Mouse (Mus musculus): ENCODE measurements around the gene Lima1. TPM values are rescaled to one million over a fixed set of nuclear protein-coding genes. Genes with fewer than 3 reads are reported as not detected.
A peak's percentile ranks its signal among the peaks of the same experiment; 100 is the strongest.

The Lima1 gene
- polyA plus RNA-seq, 1 experiment from 2014 or later, result 54.7 TPM

DNA sequence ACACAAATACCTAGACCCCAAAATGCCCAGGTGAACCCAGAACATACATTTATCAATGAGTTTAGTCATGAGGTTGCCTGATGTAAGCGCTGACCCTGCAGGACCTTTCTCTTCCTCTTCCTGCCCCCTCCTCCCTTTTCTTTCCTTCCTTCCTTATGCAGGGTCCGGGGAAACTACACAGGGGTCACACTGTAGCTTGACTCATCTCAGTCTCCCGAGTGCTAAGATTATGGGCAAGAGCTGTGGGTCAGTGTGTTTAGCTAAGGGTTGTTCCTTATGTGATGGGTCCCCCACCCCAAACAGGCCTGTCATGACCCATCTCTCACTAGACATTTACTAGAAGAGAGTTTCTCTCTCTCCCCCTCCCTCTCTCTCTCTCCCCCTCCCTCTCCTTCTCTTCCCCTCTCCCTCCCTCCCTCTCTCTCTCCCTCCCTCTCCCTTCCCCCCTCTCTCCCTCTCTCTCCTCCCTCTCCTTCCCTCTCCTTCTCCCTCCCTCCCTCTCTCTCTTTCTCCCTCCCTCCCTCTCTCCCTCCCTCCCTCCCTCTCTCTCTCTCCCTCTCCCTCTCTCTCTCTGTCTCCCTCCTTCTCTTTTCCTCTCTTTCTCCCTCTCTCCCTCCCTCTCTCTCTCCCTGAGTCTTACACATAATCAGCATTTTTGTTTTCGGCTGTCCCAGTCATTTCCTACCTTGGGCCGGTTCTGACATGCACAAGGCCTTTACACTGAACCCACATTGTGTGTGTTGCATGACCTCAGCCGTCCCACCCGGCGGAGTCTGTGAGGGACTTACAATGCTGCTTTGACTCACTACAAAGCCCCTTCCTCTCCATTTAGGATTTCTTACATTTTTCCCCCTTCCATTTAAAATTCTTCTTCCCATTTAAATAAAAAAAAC, 57.7 kb downstream of the Lima1 start:
- Histone ChIP-seq H3K27ac (ENCODE audit: low read length) (peak overlapping the region; percentile 95), H3K4me2 (replicated peaks; ENCODE audit: low read depth, low read length) (peak overlapping the region; percentile 53), H3K4me1 (ENCODE audit: insufficient read depth, low read length) (0 out of 2 replicates have a peak, but pooled peaks cover 6% of the 10 kb centered on the region), H3K27me3 (ENCODE audit: insufficient read depth, low read length) (no peaks in the 10 kb centered on the region), H3K4me3 (ENCODE audit: low read length) (peak overlapping the region; percentile 49), H3K36me3 (ENCODE audit: insufficient read depth, low read length) (peaks cover 19% of the 10 kb centered on the region), H3K9ac (replicated peaks; ENCODE audit: low read length) (peak overlapping the region; percentile 65), H3K9me3 (ENCODE audit: low read length) (no peaks in the 10 kb centered on the region; the same call in 1 of the 2 replicates)
- whole genome bisulfite sequencing, result 23% methylated on average over 8 of the region's 8 CpGs
- ATAC-seq (ENCODE audit: low FRiP score, low TSS enrichment), result no peak

GRCm38 (mm10) chr15:99815999-99816398, 59.3 kb downstream of the Lima1 start:
- H3K4me3 ChIP-seq (ENCODE audit: low read length), result no peak overlapping the region
- whole genome bisulfite sequencing, result 95% methylated on average over 4 of the region's 4 CpGs
- no peak overlapping the region for H3K4me2 ChIP-seq (replicated peaks; ENCODE audit: low read depth, low read length)
- no peaks in the 10 kb centered on the region for H3K27me3 ChIP-seq (ENCODE audit: insufficient read depth, low read length)
- H3K36me3 ChIP-seq (ENCODE audit: insufficient read depth, low read length), result peaks cover 19% of the 10 kb centered on the region
- ATAC-seq (ENCODE audit: low FRiP score, low TSS enrichment), result no peak
- H3K9me3 ChIP-seq (ENCODE audit: low read length), result no peaks in the 10 kb centered on the region; the same call in 1 of the 2 replicates
- H3K4me1 ChIP-seq (ENCODE audit: insufficient read depth, low read length), result 0 out of 2 replicates have a peak, but pooled peaks cover 6% of the 10 kb centered on the region
- no peak overlapping the region for H3K9ac ChIP-seq (replicated peaks; ENCODE audit: low read length)
- H3K27ac ChIP-seq (ENCODE audit: low read length), result no peak overlapping the region

GRCm38 (mm10) chr15:99814554-99815260, 60.5 kb downstream of the Lima1 start:
- 87% methylated on average over 24 of the region's 24 CpGs for WGBS

GRCm38 (mm10) chr15:99813639-99814038, 61.6 kb downstream of the Lima1 start:
- Histone ChIP-seq H3K4me3 (ENCODE audit: low read length) (no peak overlapping the region), H3K9me3 (ENCODE audit: low read length) (no peaks in the 10 kb centered on the region; the same call in 1 of the 2 replicates), H3K4me1 (ENCODE audit: insufficient read depth, low read length) (0 out of 2 replicates have a peak, but pooled peaks cover 6% of the 10 kb centered on the region), H3K27me3 (ENCODE audit: insufficient read depth, low read length) (no peaks in the 10 kb centered on the region), H3K36me3 (ENCODE audit: insufficient read depth, low read length) (peaks cover 19% of the 10 kb centered on the region), H3K9ac (replicated peaks; ENCODE audit: low read length) (no peak overlapping the region), H3K4me2 (replicated peaks; ENCODE audit: low read depth, low read length) (no peak overlapping the region), H3K27ac (ENCODE audit: low read length) (no peak overlapping the region)
- ATAC-seq (ENCODE audit: low FRiP score, low TSS enrichment), result no peak
- 96% methylated on average over 6 of the region's 6 CpGs for WGBS

More at GRCm38 (mm10) chr15:99814554-99815260, 60.5 kb downstream of the Lima1 start:
- H3K4me3 ChIP-seq (ENCODE audit: low read length), result no peak overlapping the region
- H3K9me3 ChIP-seq (ENCODE audit: low read length), result no peaks in the 10 kb centered on the region; the same call in 1 of the 2 replicates
- H3K36me3 ChIP-seq (ENCODE audit: insufficient read depth, low read length), result peaks cover 19% of the 10 kb centered on the region
- ATAC-seq (ENCODE audit: low FRiP score, low TSS enrichment), result no peak
- no peaks in the 10 kb centered on the region for H3K27me3 ChIP-seq (ENCODE audit: insufficient read depth, low read length)
- no peak overlapping the region for H3K9ac ChIP-seq (replicated peaks; ENCODE audit: low read length)
- 0 out of 2 replicates have a peak, but pooled peaks cover 6% of the 10 kb centered on the region for H3K4me1 ChIP-seq (ENCODE audit: insufficient read depth, low read length)
- H3K27ac ChIP-seq (ENCODE audit: low read length), result no peak overlapping the region
- H3K4me2 ChIP-seq (replicated peaks; ENCODE audit: low read depth, low read length), result no peak overlapping the region

- no peak for ATAC-seq (ENCODE audit: low FRiP score, low TSS enrichment)
- Histone ChIP-seq H3K27ac (ENCODE audit: low read length) (no peak overlapping the region), H3K27me3 (ENCODE audit: insufficient read depth, low read length) (no peaks in the 10 kb centered on the region), H3K9me3 (ENCODE audit: low read length) (no peaks in the 10 kb centered on the region; the same call in 1 of the 2 replicates), H3K4me1 (ENCODE audit: insufficient read depth, low read length) (no peaks in the 10 kb centered on the region), H3K4me3 (ENCODE audit: low read length) (no peak overlapping the region), H3K36me3 (ENCODE audit: insufficient read depth, low read length) (peaks cover 22% of the 10 kb centered on the region), H3K9ac (replicated peaks; ENCODE audit: low read length) (no peak overlapping the region), H3K4me2 (replicated peaks; ENCODE audit: low read depth, low read length) (no peak overlapping the region)
- 71% methylated on average over 7 of the region's 7 CpGs for WGBS
Observed at GRCm38 (mm10) chr15:99812097-99812496, 63.2 kb downstream of the Lima1 start.

- peaks cover 11% of the 10 kb centered on the region for H3K4me1 ChIP-seq (ENCODE audit: insufficient read depth, low read length)
- no peak for ATAC-seq (ENCODE audit: low FRiP score, low TSS enrichment)
- H3K27me3 ChIP-seq (ENCODE audit: insufficient read depth, low read length), result no peaks in the 10 kb centered on the region
- H3K36me3 ChIP-seq (ENCODE audit: insufficient read depth, low read length), result peaks cover 23% of the 10 kb centered on the region
- no peak overlapping the region for H3K9ac ChIP-seq (replicated peaks; ENCODE audit: low read length)
- no peak overlapping the region for H3K4me3 ChIP-seq (ENCODE audit: low read length)
- no peak overlapping the region for H3K4me2 ChIP-seq (replicated peaks; ENCODE audit: low read depth, low read length)
- H3K27ac ChIP-seq (ENCODE audit: low read length), result no peak overlapping the region
- H3K9me3 ChIP-seq (ENCODE audit: low read length), result no peaks in the 10 kb centered on the region
- 62% methylated on average over 21 of the region's 21 CpGs for WGBS
Observed at GRCm38 (mm10) chr15:99807776-99808735, 67.2 kb downstream of the Lima1 start.

- 53% methylated on average over 7 of the region's 7 CpGs for WGBS
- Histone ChIP-seq H3K27me3 (ENCODE audit: insufficient read depth, low read length) (no peaks in the 10 kb centered on the region), H3K4me1 (ENCODE audit: insufficient read depth, low read length) (peaks cover 15% of the 10 kb centered on the region), H3K27ac (ENCODE audit: low read length) (no peak overlapping the region), H3K4me2 (replicated peaks; ENCODE audit: low read depth, low read length) (no peak overlapping the region), H3K4me3 (ENCODE audit: low read length) (no peak overlapping the region), H3K9ac (replicated peaks; ENCODE audit: low read length) (no peak overlapping the region), H3K36me3 (ENCODE audit: insufficient read depth, low read length) (peaks cover 23% of the 10 kb centered on the region), H3K9me3 (ENCODE audit: low read length) (no peaks in the 10 kb centered on the region)
- no peak for ATAC-seq (ENCODE audit: low FRiP score, low TSS enrichment)
Observed at GRCm38 (mm10) chr15:99806171-99806570, 69.1 kb downstream of the Lima1 start.

DNA sequence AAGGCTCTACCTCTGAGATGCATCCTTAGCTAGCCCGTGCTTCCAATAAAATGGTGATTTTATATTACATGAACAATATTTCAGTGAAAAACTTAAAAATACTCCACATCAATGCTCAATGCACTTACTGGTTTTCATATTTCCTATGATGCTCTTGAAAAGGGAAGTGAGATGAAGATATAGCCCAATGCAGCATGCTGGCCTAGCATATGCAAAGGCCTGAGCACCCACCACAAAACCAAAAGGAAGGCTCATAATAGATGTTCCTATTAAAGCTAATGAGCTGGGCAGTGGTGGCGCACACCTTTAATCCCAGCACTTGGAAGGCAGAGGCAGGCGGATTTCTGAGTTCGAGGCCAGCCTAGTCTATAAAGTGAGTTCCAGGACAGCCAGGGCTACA, 69.6 kb downstream of the Lima1 start:
- Histone ChIP-seq H3K4me3 (ENCODE audit: low read length) (no peak overlapping the region), H3K9ac (replicated peaks; ENCODE audit: low read length) (no peak overlapping the region), H3K4me1 (ENCODE audit: insufficient read depth, low read length) (peaks cover 15% of the 10 kb centered on the region), H3K27me3 (ENCODE audit: insufficient read depth, low read length) (no peaks in the 10 kb centered on the region), H3K4me2 (replicated peaks; ENCODE audit: low read depth, low read length) (no peak overlapping the region), H3K27ac (ENCODE audit: low read length) (no peak overlapping the region), H3K9me3 (ENCODE audit: low read length) (no peaks in the 10 kb centered on the region), H3K36me3 (ENCODE audit: insufficient read depth, low read length) (peaks cover 23% of the 10 kb centered on the region)
- ATAC-seq (ENCODE audit: low FRiP score, low TSS enrichment), result no peak
- 96% methylated on average over 4 of the region's 4 CpGs for WGBS

GRCm38 (mm10) chr15:99803186-99803644, 72.0 kb downstream of the Lima1 start:
- 19% methylated on average over 6 of the region's 6 CpGs for WGBS
- H3K36me3 ChIP-seq (ENCODE audit: insufficient read depth, low read length), result peaks cover 28% of the 10 kb centered on the region
- ATAC-seq (ENCODE audit: low FRiP score, low TSS enrichment), result peak; percentile 85
- no peak overlapping the region for H3K4me2 ChIP-seq (replicated peaks; ENCODE audit: low read depth, low read length)
- H3K27ac ChIP-seq (ENCODE audit: low read length), result peak overlapping the region; percentile 23
- H3K4me1 ChIP-seq (ENCODE audit: insufficient read depth, low read length), result peaks cover 15% of the 10 kb centered on the region
- no peak overlapping the region for H3K9ac ChIP-seq (replicated peaks; ENCODE audit: low read length)
- H3K27me3 ChIP-seq (ENCODE audit: insufficient read depth, low read length), result no peaks in the 10 kb centered on the region
- H3K9me3 ChIP-seq (ENCODE audit: low read length), result no peaks in the 10 kb centered on the region
- H3K4me3 ChIP-seq (ENCODE audit: low read length), result no peak overlapping the region

Data from kidney, embryonic 16.5 days (tissue).